Mouse (Mus musculus): ENCODE measurements around the gene Gm2663.
"Not testable (repeated sequence)": the region's sequence is repeated elsewhere in the genome, so short reads cannot be mapped to it uniquely, and the experiment has no call there.

Gm2663 gene

DNA sequence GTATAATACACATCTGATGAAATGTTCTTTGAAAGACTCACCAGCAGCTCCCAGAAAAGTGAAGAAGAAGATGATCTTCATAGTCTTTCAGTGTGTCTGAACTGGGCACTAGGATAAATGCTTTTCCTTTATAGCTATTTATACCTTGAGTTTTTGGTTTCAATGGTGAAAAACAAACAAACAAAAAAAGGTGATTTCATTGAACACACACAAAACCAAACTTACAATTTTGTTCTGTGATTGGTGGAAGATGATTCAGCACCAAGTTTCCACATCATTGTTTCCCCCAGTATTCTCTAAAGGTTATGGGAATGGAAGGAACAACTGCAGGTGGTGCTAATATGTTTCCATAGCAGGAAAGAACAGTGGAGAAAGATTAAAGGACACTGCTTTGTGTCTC is at the start of gene Gm2663:
Gene Gm2663 (minus strand): TSS at position 101 of the 400 bp plus-strand sequence.
- in situ Hi-C loops (cut with MboI, MseI): not testable (repeated sequence)

GRCm38 (mm10) chr6:41048602-41049001 is 49.3 kb upstream of the Gm2663 start:
- in situ Hi-C loops (cut with MboI, MseI): loop anchor here (5.0 kb wide), 1 partner anchor 509 kb away; no protein-coding TSS in a partner anchor

DNA sequence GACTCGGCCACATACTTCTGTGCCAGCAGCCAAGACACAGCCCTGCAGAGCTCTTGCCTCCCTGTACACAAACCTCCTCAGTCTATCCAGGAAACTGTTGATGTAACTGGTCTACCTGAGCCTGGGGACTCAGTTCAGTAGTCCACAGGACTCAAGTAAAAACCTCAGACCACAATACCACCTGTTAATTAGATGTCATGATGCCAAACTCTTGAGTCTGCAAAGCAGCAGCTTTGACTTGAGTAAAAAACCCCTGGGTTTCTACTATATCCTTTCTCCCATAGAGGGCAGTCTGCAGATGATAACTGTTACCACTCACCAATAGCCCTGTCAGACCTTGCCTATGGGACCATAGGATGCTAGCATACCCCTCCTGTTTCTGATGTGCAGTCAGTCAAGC is 48.7 kb upstream of the Gm2663 start:
- in situ Hi-C loops (cut with MboI, MseI): loop anchor here (5.0 kb wide), 1 partner anchor 509 kb away; no protein-coding TSS in a partner anchor

- in situ Hi-C loops (cut with MboI, MseI): loop anchor here (5.0 kb wide), 1 partner anchor 510 kb away; no protein-coding TSS in a partner anchor
These were observed 47.9 kb upstream of the Gm2663 start for GRCm38 (mm10) chr6:41047202-41047601.

GRCm38 (mm10) chr6:41046553-41046952 is 47.3 kb upstream of the Gm2663 start:
- in situ Hi-C loops (cut with MboI, MseI): loop anchor here (5.0 kb wide), 1 partner anchor 511 kb away; no protein-coding TSS in a partner anchor

DNA sequence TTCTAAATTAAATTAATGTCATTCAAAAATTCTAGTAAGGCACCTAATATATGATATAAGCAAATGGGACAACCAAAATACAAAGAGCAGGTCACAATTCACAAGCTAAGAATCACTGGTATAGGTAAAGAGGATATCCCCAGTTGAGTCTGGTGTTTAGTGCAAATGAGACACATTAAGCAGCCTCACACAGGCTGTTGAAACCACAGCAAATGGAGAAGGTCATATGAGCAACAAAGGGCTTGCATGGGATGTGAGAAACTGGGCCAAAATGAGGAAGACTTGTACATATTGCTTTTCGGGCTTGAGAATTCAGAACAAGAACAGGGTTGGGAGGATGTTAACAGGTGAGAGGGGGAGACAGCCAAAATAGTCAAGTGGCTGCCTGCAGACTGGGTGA is 45.5 kb upstream of the Gm2663 start:
- in situ Hi-C loops (cut with MboI, MseI): loop anchor here (5.0 kb wide), 1 partner anchor 513 kb away; no protein-coding TSS in a partner anchor

GRCm38 (mm10) chr6:41044314-41044713 is 45.0 kb upstream of the Gm2663 start:
- in situ Hi-C loops (cut with MboI, MseI): no loop called here

DNA sequence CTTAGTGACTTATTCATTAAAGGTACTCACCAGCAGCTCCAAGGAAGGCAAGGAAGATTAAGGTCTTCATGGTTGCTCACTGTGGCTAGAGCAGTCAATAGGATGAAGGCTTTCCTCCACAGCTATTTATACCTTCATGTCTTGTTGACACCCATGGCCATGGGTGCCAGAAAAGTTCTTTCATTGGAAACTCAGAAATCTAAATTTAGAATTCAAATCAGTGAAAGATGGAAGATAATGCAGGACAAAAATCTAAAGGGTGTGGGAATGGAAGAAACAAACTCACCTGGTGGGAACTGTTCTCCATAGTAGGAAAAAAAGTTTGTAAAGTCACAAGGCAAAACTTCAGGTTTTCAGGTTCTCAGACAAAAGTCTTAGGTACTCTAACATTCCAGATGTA is 36.1 kb upstream of the Gm2663 start, which contains the start of gene 2210010C04Rik:
Gene 2210010C04Rik (minus strand): TSS at position 101 of the 400 bp plus-strand sequence.
- in situ Hi-C loops (cut with MboI, MseI): no loop called here

DNA sequence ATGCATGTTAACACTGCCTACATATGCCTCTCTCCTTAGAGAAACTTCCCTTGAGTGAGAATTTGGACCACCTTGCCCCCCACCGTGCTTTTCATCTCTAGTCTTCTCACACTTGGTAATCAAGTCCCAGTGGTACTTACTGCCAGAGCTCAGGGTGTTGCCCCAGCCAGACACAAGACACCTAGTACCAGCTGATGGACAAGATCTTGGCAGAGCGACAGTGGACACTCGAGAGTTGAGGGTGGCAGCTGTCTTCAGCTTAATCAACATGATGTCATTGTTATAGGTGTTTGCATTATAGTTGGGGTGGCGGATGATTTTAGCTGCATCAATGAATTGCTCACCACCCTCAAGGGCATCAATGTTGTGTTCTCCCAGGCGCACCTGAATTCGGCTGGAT is 33.5 kb upstream of the Gm2663 start:
- in situ Hi-C loops (cut with MboI, MseI): no loop called here

DNA sequence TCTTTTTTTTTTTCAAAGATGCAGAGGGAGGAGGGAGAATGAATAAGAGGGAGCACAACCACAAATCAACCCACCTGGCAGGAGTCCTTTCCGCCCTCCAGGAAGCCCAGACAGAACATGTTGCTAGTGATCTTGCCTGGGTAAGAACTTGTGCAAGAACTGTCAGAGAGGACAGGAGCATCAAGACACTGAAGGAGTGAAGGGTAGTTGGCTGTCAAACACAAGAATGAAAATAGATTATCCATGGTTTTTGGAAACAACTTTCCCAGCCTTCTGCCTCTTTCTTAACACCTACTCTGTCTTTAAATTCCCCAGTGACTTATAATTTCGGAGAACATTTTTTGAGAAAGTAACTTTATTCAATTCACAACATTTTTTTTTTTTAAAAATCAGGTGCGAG is 33.0 kb upstream of the Gm2663 start:
- in situ Hi-C loops (cut with MboI, MseI): no loop called here

DNA sequence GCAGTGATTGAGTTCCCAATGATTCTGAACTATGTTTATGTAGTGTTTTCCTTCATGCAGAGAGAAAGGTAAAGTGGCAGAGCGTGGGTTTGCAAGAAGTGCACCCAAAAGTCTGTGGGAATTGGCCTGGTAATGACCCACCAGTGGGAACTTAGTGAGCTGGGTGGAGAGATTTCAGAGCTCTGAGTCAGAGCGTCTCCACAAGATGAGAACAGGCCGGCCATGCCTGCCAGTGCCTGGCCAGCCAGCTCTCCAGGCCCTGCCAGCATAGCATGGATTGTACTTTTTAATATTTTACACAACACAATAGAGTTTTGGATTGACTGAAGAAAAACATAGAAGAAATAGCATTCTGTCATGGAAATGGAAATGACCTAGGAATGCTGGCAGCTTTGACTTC is 31.5 kb upstream of the Gm2663 start:
- in situ Hi-C loops (cut with MboI, MseI): no loop called here

DNA sequence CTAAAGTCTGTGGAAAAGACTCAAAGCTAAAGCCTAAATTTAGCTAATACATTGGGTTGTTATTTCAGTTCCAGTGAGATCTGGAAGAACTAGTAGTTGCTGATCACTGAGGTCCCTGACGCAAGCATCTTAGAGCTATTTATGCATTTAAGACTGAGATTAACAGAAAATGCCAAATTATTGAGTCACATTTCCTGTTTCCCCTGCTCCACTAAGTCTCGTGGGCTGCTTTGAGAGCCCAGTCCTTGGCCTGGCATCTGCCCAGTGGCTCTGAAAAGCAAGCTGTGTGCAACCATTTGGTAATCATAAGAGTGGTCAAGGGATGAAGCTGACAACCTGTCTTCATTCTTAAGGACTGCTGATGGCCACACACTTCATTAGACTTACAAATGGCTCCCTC is 27.8 kb upstream of the Gm2663 start:
- in situ Hi-C loops (cut with MboI, MseI): no loop called here

DNA sequence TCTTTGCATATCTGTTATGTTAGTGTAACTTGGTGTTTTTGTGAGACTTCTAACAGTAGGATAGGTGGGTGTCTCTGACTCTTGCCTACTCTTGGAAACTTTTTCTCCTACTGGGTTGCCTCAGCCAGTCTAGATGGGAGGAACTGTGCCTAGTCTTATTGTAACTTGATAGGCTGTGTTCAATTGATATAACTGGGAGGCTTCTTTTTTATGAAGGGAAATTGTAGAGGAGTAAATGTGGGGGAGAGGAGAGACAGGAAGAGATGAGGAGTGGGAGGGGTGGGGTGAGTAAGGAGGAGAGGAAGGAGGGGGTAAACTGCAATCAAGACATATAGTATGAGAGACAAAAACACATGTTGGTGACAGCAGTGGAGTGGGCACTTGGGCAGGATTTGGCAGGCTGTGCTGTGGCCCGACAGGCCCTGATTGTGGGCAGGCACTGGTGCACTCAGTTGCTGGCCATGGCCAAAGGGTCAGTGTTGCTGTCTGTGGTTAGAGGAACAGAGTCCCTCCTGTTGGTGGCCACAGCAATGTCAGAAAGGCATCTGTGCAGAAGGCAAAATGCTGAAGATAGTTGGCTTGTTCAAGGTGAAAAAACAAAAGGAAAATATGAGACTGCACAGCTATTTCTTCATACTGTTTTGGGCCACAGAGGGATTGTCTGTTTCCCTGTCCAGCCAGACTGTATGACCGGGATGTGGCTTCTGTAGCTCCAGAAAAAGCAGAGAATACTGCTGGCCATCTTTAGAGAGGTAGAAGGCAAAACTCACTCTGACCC is 26.8 kb upstream of the Gm2663 start:
- in situ Hi-C loops (cut with MboI, MseI): no loop called here

DNA sequence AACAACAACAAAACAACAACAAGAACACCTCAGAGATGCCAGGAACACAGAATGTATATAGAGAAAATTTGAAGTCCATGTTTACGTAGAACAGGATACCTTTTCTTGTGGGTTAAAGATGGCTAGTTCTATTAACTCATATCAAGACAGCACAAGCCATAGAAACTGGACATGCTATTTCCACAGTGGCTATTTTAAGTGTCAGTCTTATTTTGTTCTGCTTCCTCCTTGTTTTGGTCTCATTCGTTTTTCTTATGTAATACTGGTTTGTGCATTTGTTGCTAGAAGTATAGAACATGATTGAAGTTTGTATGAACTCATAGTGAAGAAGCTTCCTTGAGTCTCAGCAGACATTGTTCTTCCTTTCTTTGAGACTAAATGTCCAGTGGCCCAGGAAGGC is 19.9 kb upstream of the Gm2663 start:
- in situ Hi-C loops (cut with MboI, MseI): no loop called here

DNA sequence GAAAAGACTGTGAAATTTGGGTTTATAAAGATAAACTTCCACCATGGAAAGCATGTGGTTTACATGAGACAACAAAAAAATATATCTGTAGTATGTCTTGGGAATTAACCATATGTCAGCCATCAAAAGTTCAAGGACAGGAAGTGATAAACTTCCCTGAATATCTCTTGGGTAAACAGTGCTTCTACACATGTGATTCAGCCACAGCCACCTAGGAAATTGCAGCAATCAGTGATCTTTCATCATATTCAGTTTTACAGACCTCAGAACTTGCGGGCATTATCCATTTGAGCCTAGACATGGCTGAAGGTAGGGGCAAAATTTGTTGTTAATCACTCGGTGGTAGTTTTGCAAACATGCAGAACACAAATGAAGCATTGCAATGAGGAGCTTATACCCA is 19.4 kb upstream of the Gm2663 start:
- in situ Hi-C loops (cut with MboI, MseI): no loop called here

- in situ Hi-C loops (cut with MboI, MseI): no loop called here
These were observed 15.8 kb upstream of the Gm2663 start for GRCm38 (mm10) chr6:41015065-41015464.

GRCm38 (mm10) chr6:40964454-40964853 is 34.8 kb downstream of the Gm2663 start, which contains the start of gene 1810009J06Rik:
1810009J06Rik (plus strand) TSS chr6:40964754.
- in situ Hi-C loops (cut with MboI, MseI): loop anchor here (5.0 kb wide), 1 partner anchor 38 kb away; no protein-coding TSS in a partner anchor

DNA sequence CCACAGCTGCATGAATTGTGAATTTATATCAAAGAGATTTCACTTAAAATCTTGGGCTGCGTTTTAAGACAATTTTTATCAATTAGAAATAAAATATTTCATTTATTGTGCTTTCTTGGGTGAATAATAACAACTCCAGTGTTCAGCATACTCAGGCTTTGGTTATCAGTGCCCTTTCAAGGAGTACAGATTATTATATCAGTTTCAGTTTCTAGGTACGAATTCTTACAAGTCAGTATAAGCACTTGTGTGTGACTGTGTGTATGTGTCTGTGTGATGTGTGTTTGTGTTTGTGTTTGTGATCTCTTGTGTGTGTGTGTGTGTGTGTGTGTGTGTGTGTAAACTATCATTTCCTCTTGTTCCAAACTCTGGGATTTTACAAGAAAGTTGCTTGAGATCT is 45.6 kb downstream of the Gm2663 start:
- in situ Hi-C loops (cut with MboI, MseI): no loop called here

- in situ Hi-C loops (cut with MboI, MseI): no loop called here
These were observed 47.5 kb downstream of the Gm2663 start, which contains the start of gene Gm4744 for GRCm38 (mm10) chr6:40951770-40952169. Gm4744 (minus strand) TSS chr6:40951870.
